18 mouse cellular contexts compared by ENCODE assay signal in the genomic region with DNA sequence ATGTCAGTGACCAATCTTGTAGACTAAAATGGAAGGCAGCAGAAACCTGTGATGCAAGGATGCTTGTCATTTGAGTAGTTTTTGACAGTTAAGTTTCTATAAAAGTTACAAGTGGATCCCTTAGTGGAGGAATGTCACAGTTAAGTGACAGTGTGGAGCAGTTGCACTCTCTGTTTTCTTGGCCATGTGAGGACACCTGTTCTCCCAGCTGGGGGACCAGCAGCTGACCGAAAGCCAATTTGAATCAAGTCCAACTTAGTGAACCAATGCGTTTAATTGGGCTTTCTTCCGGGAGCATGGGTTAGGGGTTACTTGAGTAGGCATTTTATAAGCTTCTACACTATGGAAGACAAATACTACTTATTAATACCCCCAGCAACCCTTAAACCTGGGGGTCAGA. TPM values are rescaled to one million over a fixed set of nuclear protein-coding genes. Genes with fewer than 3 reads are reported as not detected.
DNase-seq lines count a peak whose midpoint lies in the region; ATAC-seq and TF ChIP-seq lines count a peak whose summit lies in the region.
"Had no signal": no experiment of that assay in that cellular context is flagged by ENCODE, and none has a peak within 500 bp of the region (broad histone marks: within the 10 kb centered on the region; RNA-seq: fewer than 3 reads in every experiment).

No protein-coding gene starts in this region.

- peak; percentile 67 for ATAC-seq in limb, embryonic 14.5 days (ENCODE audit: low FRiP score, low read depth)
- ATAC-seq in forebrain, embryonic 13.5 days: no peak
- ATAC-seq: CD4-positive, CD25-positive, alpha-beta regulatory T cell, adult 4 months; forebrain, embryonic 16.5 days; midbrain, embryonic 13.5 days had no signal

- H3K4me2 ChIP-seq in limb, embryonic 14.5 days (replicated peaks; ENCODE audit: low read depth, low read length, severe bottlenecking): no peak overlapping the region
- no peak overlapping the region for H3K4me2 ChIP-seq in forebrain, embryonic 13.5 days
- H3K4me2 ChIP-seq: liver, embryonic 13.5 days; midbrain, embryonic 13.5 days had no signal

- peaks cover 4% of the 10 kb centered on the region; the same call in 1 of the 2 replicates for H3K36me3 ChIP-seq in limb, embryonic 14.5 days (ENCODE audit: control insufficient read depth, insufficient read depth, low read length)
- H3K36me3 ChIP-seq in forebrain, embryonic 13.5 days (ENCODE audit: poor library complexity, severe bottlenecking): peaks cover 9% of the 10 kb centered on the region

- no peaks in the 10 kb centered on the region for H3K9me3 ChIP-seq in limb, embryonic 14.5 days (ENCODE audit: control insufficient read depth, low read length)
- H3K9me3 ChIP-seq in forebrain, embryonic 13.5 days (replicated peaks): no peaks in the 10 kb centered on the region; the same call in 1 of the 2 replicates
- H3K9me3 ChIP-seq: G1E; liver, embryonic 13.5 days; midbrain, embryonic 13.5 days had no signal

- H3K27me3 ChIP-seq in limb, embryonic 14.5 days (ENCODE audit: control insufficient read depth, insufficient read depth, low read length): no peaks in the 10 kb centered on the region
- no peaks in the 10 kb centered on the region for H3K27me3 ChIP-seq in forebrain, embryonic 13.5 days
- H3K27me3 ChIP-seq: liver, embryonic 13.5 days; midbrain, embryonic 13.5 days had no signal

- no peaks in the 10 kb centered on the region for H3K4me1 ChIP-seq in limb, embryonic 14.5 days (ENCODE audit: control insufficient read depth, insufficient read depth, low read length)
- peaks cover 10% of the 10 kb centered on the region for H3K4me1 ChIP-seq in forebrain, embryonic 13.5 days
- H3K4me1 ChIP-seq: midbrain, embryonic 13.5 days had no signal

- no peak overlapping the region for H3K27ac ChIP-seq in limb, embryonic 14.5 days (replicated peaks; ENCODE audit: low read depth, low read length)
- H3K27ac ChIP-seq in forebrain, embryonic 13.5 days: no peak overlapping the region
- H3K27ac ChIP-seq: liver, embryonic 13.5 days; midbrain, embryonic 13.5 days had no signal

- H3K9ac ChIP-seq in limb, embryonic 14.5 days (ENCODE audit: low read depth, low read length, severe bottlenecking): no peak overlapping the region
- H3K9ac ChIP-seq in forebrain, embryonic 13.5 days: no peak overlapping the region
- H3K9ac ChIP-seq: liver, embryonic 13.5 days; midbrain, embryonic 13.5 days had no signal

- DNase-seq in cerebellum, adult 11 months: peak; percentile 28
- no peak for DNase-seq in cerebellum, postnatal 4 days (ENCODE audit: low spot score in 2 of 2)
- peak; percentile 47 to 80 for DNase-seq in kidney, adult 8-10 months
- no peak for DNase-seq in kidney, postnatal 10 days
- DNase-seq in cerebellum, adult 9-11 months: peak; percentile 59
- peak; percentile 15 for DNase-seq in limb, embryonic 14.5 days (ENCODE audit: low spot score)
- DNase-seq in layer of hippocampus, adult 8-10 months (ENCODE audit: low spot score in 2 of 2): no peak
- DNase-seq: heart, adult 11 months; liver, embryonic 13.5 days; retina, postnatal 1 day; right cerebral cortex, postnatal 4 days; thymus, postnatal 4 days had no signal

- WGBS in limb, embryonic 14.5 days: 67% methylated on average over 3 of the region's 3 CpGs
- 57% methylated on average over 3 of the region's 3 CpGs for WGBS in forebrain, embryonic 13.5 days

- H3K4me3 ChIP-seq in limb, embryonic 14.5 days (replicated peaks; ENCODE audit: low read length): no peak overlapping the region
- no peak overlapping the region for H3K4me3 ChIP-seq in forebrain, embryonic 13.5 days
- H3K4me3 ChIP-seq: layer of hippocampus, adult 2 months; liver, embryonic 13.5 days; midbrain, embryonic 13.5 days had no signal

- no peak for TF ChIP-seq POLR2A in limb, embryonic 14.5 days (IDR thresholded peaks at IDR 0.05; ENCODE audit: borderline replicate concordance, extremely low read depth, insufficient read depth, insufficient read length)

RNA-seq across cellular contexts. Expression of gene Elovl6, which starts 48.9 kb away (rescaled TPM):
- 27.0 and 38.5 TPM in 2 replicates for polyA plus RNA-seq in limb, embryonic 14.5 days (2012; rRNA removed)
- 23.2 and 27.3 TPM in 2 replicates for polyA plus RNA-seq in limb, embryonic 14.5 days (2014; fragmentation: Nextera tagmentation; extraction: Ambion mirVana)
- 33.5 and 34.9 TPM in 2 replicates for polyA plus RNA-seq in forebrain, embryonic 13.5 days (2015; fragmentation: Nextera tagmentation; extraction: Ambion mirVana)
- total RNA-seq in layer of hippocampus, adult 8-10 months (2022): 10 to 100 TPM; 28.5 to 41.2 (median 33.1) TPM

Comparison
In these comparisons a context has a peak if more than half of its experiments do, and no peak if none do; other contexts are left out.
1. DNase-seq: peak in cerebellum, adult 11 months (single experiment), kidney, adult 8-10 months (2 of 2), cerebellum, adult 9-11 months (single experiment) and limb, embryonic 14.5 days (single experiment); none in cerebellum, postnatal 4 days (0 of 2), kidney, postnatal 10 days (single experiment) and layer of hippocampus, adult 8-10 months (0 of 2).